Mouse (Mus musculus): ENCODE measurements at regions not wholly inside any gene's neighbourhood (a gene's known extent, or its start where the extent isn't known, plus 50 kb on each side); places are given as distances from the start of the nearest gene placed in this dataset.

- H3K27me3 ChIP-seq, result no peaks in the 10 kb centered on the region
- WGBS, result 92% methylated on average over 5 of the region's 5 CpGs
- H3K4me2 ChIP-seq (replicated peaks), result no peak overlapping the region
- no peaks in the 10 kb centered on the region for H3K9me3 ChIP-seq
- no peak overlapping the region for H3K27ac ChIP-seq (replicated peaks)
- no peak for ATAC-seq (ENCODE audit: low FRiP score, low read depth)
- no peak overlapping the region for H3K4me3 ChIP-seq
- no peak overlapping the region for H3K9ac ChIP-seq (replicated peaks)
- no peaks in the 10 kb centered on the region for H3K36me3 ChIP-seq
- H3K4me1 ChIP-seq, result peaks cover 4% of the 10 kb centered on the region; the same call in 1 of the 2 replicates
These were observed 459.3 kb downstream of the Pik3r1 start for GRCm38 (mm10) chr13:101308724-101309123.

DNA sequence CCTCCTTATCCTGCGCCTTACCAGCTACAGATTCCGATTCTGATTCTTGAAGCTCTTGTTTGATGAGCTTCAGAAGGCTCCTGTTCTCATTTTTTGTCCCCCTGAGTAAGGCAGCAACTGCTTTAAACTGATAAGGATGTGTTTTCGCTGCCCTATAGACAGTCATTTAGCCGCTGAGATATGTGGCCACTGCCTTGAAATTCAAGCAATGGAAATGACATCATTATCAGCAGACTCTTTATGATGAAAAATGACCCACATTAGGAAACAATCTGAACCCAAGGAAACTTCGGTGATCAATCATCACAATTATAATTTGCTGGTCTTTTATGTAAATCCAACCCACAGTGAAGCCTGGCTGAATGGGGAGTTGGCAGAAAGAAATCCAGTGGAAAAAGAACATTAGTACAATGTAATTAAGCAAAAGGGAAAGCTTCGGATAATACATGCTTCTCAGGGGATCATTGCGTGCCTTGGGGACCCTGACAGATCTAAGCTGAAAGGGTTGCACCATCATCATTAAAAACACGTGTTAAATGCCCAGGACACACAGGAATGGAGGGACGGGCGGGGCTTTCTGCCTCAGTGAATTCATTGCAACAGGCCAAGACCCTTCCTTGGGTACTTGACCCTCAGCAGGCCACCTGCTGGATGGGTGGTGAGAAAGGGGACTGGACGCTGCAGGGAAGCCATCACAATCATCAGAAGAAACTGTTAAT lies 462.2 kb downstream of the Pik3r1 start:
- Histone ChIP-seq H3K9ac (replicated peaks) (no peak overlapping the region), H3K4me2 (replicated peaks) (no peak overlapping the region), H3K4me1 (peaks cover 4% of the 10 kb centered on the region; the same call in 1 of the 2 replicates), H3K9me3 (no peaks in the 10 kb centered on the region), H3K27me3 (no peaks in the 10 kb centered on the region), H3K4me3 (no peak overlapping the region), H3K27ac (replicated peaks) (no peak overlapping the region), H3K36me3 (no peaks in the 10 kb centered on the region)
- ATAC-seq (ENCODE audit: low FRiP score, low read depth), result no peak
- WGBS, result 69% methylated on average over 11 of the region's 11 CpGs

- WGBS, result 62% methylated on average over 6 of the region's 6 CpGs
- no peak overlapping the region for H3K27ac ChIP-seq (replicated peaks)
These were observed 463.0 kb downstream of the Pik3r1 start for GRCm38 (mm10) chr13:101305063-101305462.

GRCm38 (mm10) chr13:101301361-101301760 lies 466.7 kb downstream of the Pik3r1 start:
- no peak overlapping the region for H3K27ac ChIP-seq (replicated peaks)
- H3K4me3 ChIP-seq, result no peak overlapping the region
- H3K4me2 ChIP-seq (replicated peaks), result no peak overlapping the region
- 78% methylated on average over 2 of the region's 2 CpGs for WGBS
- no peak overlapping the region for H3K9ac ChIP-seq (replicated peaks)
- H3K9me3 ChIP-seq, result no peaks in the 10 kb centered on the region
- no peak for ATAC-seq (ENCODE audit: low FRiP score, low read depth)
- H3K36me3 ChIP-seq, result no peaks in the 10 kb centered on the region
- H3K4me1 ChIP-seq, result peaks cover 4% of the 10 kb centered on the region; the same call in 1 of the 2 replicates
- no peaks in the 10 kb centered on the region for H3K27me3 ChIP-seq

More at GRCm38 (mm10) chr13:101305063-101305462, 463.0 kb downstream of the Pik3r1 start:
- ATAC-seq (ENCODE audit: low FRiP score, low read depth), result no peak
- Histone ChIP-seq H3K4me3 (no peak overlapping the region), H3K9me3 (no peaks in the 10 kb centered on the region), H3K4me1 (peaks cover 4% of the 10 kb centered on the region; the same call in 1 of the 2 replicates), H3K27me3 (no peaks in the 10 kb centered on the region), H3K9ac (replicated peaks) (no peak overlapping the region), H3K4me2 (replicated peaks) (no peak overlapping the region), H3K36me3 (no peaks in the 10 kb centered on the region)

DNA sequence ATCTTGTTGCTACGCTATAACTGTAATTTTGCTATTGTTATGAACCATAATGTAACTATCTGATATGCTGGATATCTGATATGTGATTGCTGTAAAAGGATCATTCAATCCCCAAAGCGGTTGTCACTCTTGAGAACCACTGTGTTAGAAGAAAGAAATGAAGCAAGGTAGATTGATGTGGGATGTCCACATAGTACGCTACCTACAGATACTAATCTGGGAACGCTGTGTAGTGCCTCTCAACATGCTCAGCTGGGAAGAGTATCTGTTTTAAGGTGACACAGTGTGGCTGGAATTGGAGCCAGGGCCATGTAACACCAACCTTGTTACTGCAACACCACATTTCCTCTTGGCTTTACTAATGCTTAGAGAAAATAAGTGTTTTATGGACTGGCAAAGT lies 456.2 kb upstream of the Slc30a5 start:
- ATAC-seq (ENCODE audit: low FRiP score, low read depth), result no peak

GRCm38 (mm10) chr13:101287131-101287530 lies 453.9 kb upstream of the Slc30a5 start:
- Histone ChIP-seq H3K4me1 (peaks cover 6% of the 10 kb centered on the region), H3K27ac (replicated peaks) (no peak overlapping the region), H3K4me3 (no peak overlapping the region), H3K27me3 (no peaks in the 10 kb centered on the region), H3K9me3 (0 out of 2 replicates have a peak, but pooled peaks cover 5% of the 10 kb centered on the region), H3K36me3 (no peaks in the 10 kb centered on the region), H3K9ac (replicated peaks) (no peak overlapping the region), H3K4me2 (replicated peaks) (no peak overlapping the region)
- WGBS, result 55% methylated on average over 4 of the region's 4 CpGs
- ATAC-seq (ENCODE audit: low FRiP score, low read depth), result no peak

More for the DNA sequence above, 456.2 kb upstream of the Slc30a5 start:
- Histone ChIP-seq H3K4me3 (no peak overlapping the region), H3K27me3 (no peaks in the 10 kb centered on the region), H3K9me3 (no peaks in the 10 kb centered on the region), H3K27ac (replicated peaks) (no peak overlapping the region), H3K4me1 (peaks cover 6% of the 10 kb centered on the region), H3K4me2 (replicated peaks) (no peak overlapping the region), H3K9ac (replicated peaks) (no peak overlapping the region), H3K36me3 (no peaks in the 10 kb centered on the region)
- 87% methylated on average over 4 of the region's 4 CpGs for WGBS

GRCm38 (mm10) chr13:101286029-101286917 lies 453.0 kb upstream of the Slc30a5 start:
- no peak overlapping the region for H3K27ac ChIP-seq (replicated peaks)
- no peak overlapping the region for H3K4me2 ChIP-seq (replicated peaks)
- WGBS, result 62% methylated on average over 15 of the region's 15 CpGs
- H3K4me3 ChIP-seq, result no peak overlapping the region
- H3K36me3 ChIP-seq, result no peaks in the 10 kb centered on the region
- peak; percentile 47; the same call in 1 of the 2 replicates for ATAC-seq (ENCODE audit: low FRiP score, low read depth)
- no peaks in the 10 kb centered on the region for H3K27me3 ChIP-seq
- no peak overlapping the region for H3K9ac ChIP-seq (replicated peaks)
- peaks cover 6% of the 10 kb centered on the region for H3K4me1 ChIP-seq
- H3K9me3 ChIP-seq, result 0 out of 2 replicates have a peak, but pooled peaks cover 5% of the 10 kb centered on the region

GRCm38 (mm10) chr13:101278127-101278526 lies 444.9 kb upstream of the Slc30a5 start:
- Histone ChIP-seq H3K27ac (replicated peaks) (no peak overlapping the region), H3K27me3 (no peaks in the 10 kb centered on the region), H3K4me1 (no peaks in the 10 kb centered on the region), H3K9ac (replicated peaks) (no peak overlapping the region), H3K4me2 (replicated peaks) (no peak overlapping the region), H3K4me3 (no peak overlapping the region), H3K9me3 (0 out of 2 replicates have a peak, but pooled peaks cover 5% of the 10 kb centered on the region), H3K36me3 (no peaks in the 10 kb centered on the region)
- WGBS, result 65% methylated on average over 1 of the region's 1 CpGs
- no peak for ATAC-seq (ENCODE audit: low FRiP score, low read depth)

- 90% methylated on average over 2 of the region's 2 CpGs for WGBS
- H3K9me3 ChIP-seq, result no peaks in the 10 kb centered on the region
- H3K4me3 ChIP-seq, result no peak overlapping the region
- no peaks in the 10 kb centered on the region for H3K27me3 ChIP-seq
- H3K4me1 ChIP-seq, result no peaks in the 10 kb centered on the region
- H3K27ac ChIP-seq (replicated peaks), result no peak overlapping the region
- no peak for ATAC-seq (ENCODE audit: low FRiP score, low read depth)
- H3K4me2 ChIP-seq (replicated peaks), result no peak overlapping the region
- H3K36me3 ChIP-seq, result no peaks in the 10 kb centered on the region
- H3K9ac ChIP-seq (replicated peaks), result no peak overlapping the region
These were observed 443.5 kb upstream of the Slc30a5 start for GRCm38 (mm10) chr13:101276766-101277165.

DNA sequence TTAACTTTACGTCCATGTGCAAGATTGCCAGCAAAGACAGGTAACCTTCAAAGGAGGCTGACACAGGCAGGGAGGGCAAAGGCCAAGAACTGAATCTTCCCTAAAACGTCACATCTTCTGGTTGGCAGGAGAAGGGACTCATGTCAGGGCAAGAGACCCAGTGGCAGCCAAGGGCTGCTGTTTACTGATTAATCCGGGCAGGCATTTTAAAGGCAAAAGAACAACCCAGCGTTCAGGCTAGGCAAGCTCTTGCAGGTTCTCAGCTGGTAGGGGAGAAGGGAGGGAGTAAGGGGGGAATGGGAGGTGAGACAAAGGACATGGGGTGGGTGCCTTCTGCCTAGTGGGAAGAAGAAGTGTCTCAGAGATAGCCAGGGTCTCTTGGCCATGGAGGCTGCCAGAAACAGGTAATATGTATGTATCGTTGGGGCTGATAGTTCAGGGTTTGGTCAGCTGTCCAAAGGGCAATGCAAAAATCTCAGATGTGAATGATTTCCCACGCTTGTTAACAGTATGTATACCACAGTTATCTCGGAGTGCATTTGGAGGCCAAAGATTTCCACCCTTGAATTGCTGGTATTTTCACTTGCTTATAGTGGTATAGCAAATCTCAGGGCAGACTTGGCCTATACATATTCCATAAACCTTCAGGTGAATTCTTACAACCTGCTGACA lies 441.4 kb upstream of the Slc30a5 start:
- no peak overlapping the region for H3K4me3 ChIP-seq
- H3K4me2 ChIP-seq (replicated peaks), result no peak overlapping the region
- no peak overlapping the region for H3K27ac ChIP-seq (replicated peaks)
- H3K27me3 ChIP-seq, result no peaks in the 10 kb centered on the region
- H3K36me3 ChIP-seq, result no peaks in the 10 kb centered on the region
- no peaks in the 10 kb centered on the region for H3K9me3 ChIP-seq
- 72% methylated on average over 7 of the region's 7 CpGs for WGBS
- H3K4me1 ChIP-seq, result no peaks in the 10 kb centered on the region
- ATAC-seq (ENCODE audit: low FRiP score, low read depth), result no peak
- no peak overlapping the region for H3K9ac ChIP-seq (replicated peaks)

GRCm38 (mm10) chr13:101273321-101273720 lies 440.1 kb upstream of the Slc30a5 start:
- H3K4me2 ChIP-seq (replicated peaks), result no peak overlapping the region

More at GRCm38 (mm10) chr13:101273321-101273720, 440.1 kb upstream of the Slc30a5 start:
- Histone ChIP-seq H3K27ac (replicated peaks) (no peak overlapping the region), H3K4me3 (no peak overlapping the region), H3K36me3 (no peaks in the 10 kb centered on the region), H3K4me1 (no peaks in the 10 kb centered on the region), H3K9me3 (no peaks in the 10 kb centered on the region), H3K27me3 (no peaks in the 10 kb centered on the region), H3K9ac (replicated peaks) (no peak overlapping the region)
- 92% methylated on average over 7 of the region's 7 CpGs for WGBS
- no peak for ATAC-seq (ENCODE audit: low FRiP score, low read depth)
